Mouse (Mus musculus) layer of hippocampus, postnatal 14 days (tissue): ENCODE results near the gene Olfr1392. TPM values are rescaled to one million over a fixed set of nuclear protein-coding genes. Genes with fewer than 3 reads are reported as not detected.
"Not testable (repeated sequence)": the region's sequence is repeated elsewhere in the genome, so short reads cannot be mapped to it uniquely, and the experiment has no call there.

Source experiments
- DNase-seq, 2 experiments: peaks; one replicate each; pipeline ENCODE4 v3.0.0; 2021 to 2022; ENCODE audit warnings: low spot score in 2 of 2, mixed read lengths in 1 of 2
- total RNA-seq, 2 experiments: library from RNA; stranded (reverse); gene quantifications; 2 replicates each; pipeline ENCODE4 v1.2.3; 2021

The Olfr1392 gene
- total RNA-seq, 2 experiments from 2014 or later = not detected

GRCm38 (mm10) chr11:49304441-49304840, 19.4 kb downstream of the Olfr1392 start, which contains the start of gene Olfr10:
TSS of gene Olfr10 (plus strand) at chr11:49304741.
- no peak for DNase-seq

- DNase-seq = not testable (repeated sequence)
Measured at GRCm38 (mm10) chr11:49308547-49308946, 23.5 kb downstream of the Olfr1392 start.

DNA sequence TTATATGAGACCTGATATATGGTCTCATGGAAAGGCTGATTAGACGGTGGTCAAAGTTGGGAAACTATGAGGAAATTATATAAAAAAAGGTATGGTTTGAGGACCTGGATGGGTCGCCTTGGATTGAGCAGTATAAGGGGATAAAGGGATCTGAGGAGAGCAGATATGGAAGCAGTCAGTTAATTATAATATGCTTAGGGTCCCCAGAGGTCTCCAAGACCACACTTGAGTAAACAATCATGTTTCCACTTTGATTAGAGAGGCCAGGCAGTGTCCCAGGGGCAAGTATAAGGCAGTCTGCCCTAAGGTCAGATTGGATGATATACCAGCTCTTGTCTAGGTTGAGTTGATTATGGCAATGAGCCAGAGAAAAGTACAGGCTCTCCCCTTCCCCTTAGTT, 37.4 kb downstream of the Olfr1392 start, which contains the start of gene Olfr1391:
TSS of gene Olfr1391 (plus strand) at position 301 of the 400 bp plus-strand sequence.
- DNase-seq = no peak

DNA sequence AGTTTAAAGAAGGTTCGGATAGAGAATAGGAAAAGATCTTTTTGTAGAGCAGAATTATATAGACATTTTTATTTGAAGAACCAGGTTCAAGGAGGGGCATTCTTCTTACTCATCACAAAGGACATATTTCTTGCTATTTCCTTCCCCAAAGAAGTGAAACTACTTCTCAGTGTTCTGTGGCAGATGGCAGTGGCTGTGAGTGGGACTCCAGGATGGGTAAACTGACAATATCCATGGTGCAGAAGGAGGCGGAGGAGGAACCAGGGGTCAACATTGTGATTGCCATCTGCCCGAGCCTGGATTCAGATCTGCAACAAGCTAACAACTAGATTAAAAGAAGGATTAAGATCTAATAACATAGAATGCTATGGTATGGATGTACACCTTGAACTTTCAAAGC, 41.6 kb downstream of the Olfr1392 start:
- DNase-seq = peak in 1 of 2 experiments; percentile 8

- no peak for DNase-seq
Measured at GRCm38 (mm10) chr11:49329686-49330085, 44.6 kb downstream of the Olfr1392 start.

DNA sequence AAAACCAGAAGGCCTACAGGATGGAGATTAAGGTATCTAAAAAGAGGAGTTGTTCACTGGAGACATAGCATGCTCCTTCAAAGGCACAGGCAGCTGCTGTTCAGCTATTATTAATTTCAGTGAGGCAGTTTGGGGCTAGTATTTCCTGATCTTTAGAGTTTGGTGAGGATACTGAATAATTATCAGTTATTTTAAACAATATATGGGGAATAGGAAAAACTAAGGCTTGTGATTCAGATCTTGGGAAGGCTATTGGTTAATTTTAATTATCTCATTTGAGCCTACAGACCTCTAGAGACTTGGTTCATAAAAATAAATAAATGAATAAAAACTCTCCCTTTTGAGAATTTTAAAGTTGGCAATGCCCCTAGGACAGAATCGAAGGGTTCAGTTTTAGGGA, 49.8 kb downstream of the Olfr1392 start, which contains the start of gene Olfr1390:
TSS of gene Olfr1390 (plus strand) at position 301 of the 400 bp plus-strand sequence.
- DNase-seq = no peak

GRCm38 (mm10) chr11:49337150-49337832, 52.2 kb downstream of the Olfr1392 start:
- DNase-seq = no peak

Other genes starting within 250 kb of the Olfr1392 start
- gene 9930111J21Rik2, start 234.0 kb upstream of the Olfr1392 start, total RNA-seq = 1 to 10 TPM in 1 of 2 experiments, under 1 TPM in 1; 0.91 to 1.4 TPM
- not detected for gene Tgtp2, start 221.1 kb upstream of the Olfr1392 start, total RNA-seq
- under 1 TPM; 0.31 to 0.65 TPM for gene Ifi47, start 208.7 kb upstream of the Olfr1392 start, total RNA-seq
- not detected for gene Olfr1396, start 170.4 kb upstream of the Olfr1392 start, total RNA-seq
- not detected for gene Olfr1395, start 143.0 kb upstream of the Olfr1392 start, total RNA-seq
- not detected for gene Olfr1394, start 130.9 kb upstream of the Olfr1392 start, total RNA-seq
- under 1 TPM in 1 of 2 experiments, not detected in 1; 0.07 TPM for gene Btnl9, start 98.1 kb upstream of the Olfr1392 start, total RNA-seq
- gene Zfp62, start 82.0 kb upstream of the Olfr1392 start, total RNA-seq = 10 to 100 TPM; 28.2 to 35.5 TPM
- 10 to 100 TPM; 48.7 to 50.9 TPM for gene Mgat1, start 41.1 kb upstream of the Olfr1392 start, total RNA-seq
- under 1 TPM; 0.14 to 0.26 TPM for gene Olfr1393, start 7.0 kb upstream of the Olfr1392 start, total RNA-seq
- not detected for gene Olfr10, start 19.5 kb downstream of the Olfr1392 start, total RNA-seq
- gene Olfr1391, start 37.5 kb downstream of the Olfr1392 start, total RNA-seq = not detected
- not detected for gene Olfr1390, start 49.9 kb downstream of the Olfr1392 start, total RNA-seq
- not detected for gene Olfr1389, start 137.8 kb downstream of the Olfr1392 start, total RNA-seq
- gene Olfr1388, start 151.3 kb downstream of the Olfr1392 start, total RNA-seq = under 1 TPM; 0.28 to 0.33 TPM
- not detected for gene Olfr1387, start 170.1 kb downstream of the Olfr1392 start, total RNA-seq
- not detected for gene Olfr1386, start 179.8 kb downstream of the Olfr1392 start, total RNA-seq
- under 1 TPM; 0.12 to 0.14 TPM for gene Olfr1385, start 203.8 kb downstream of the Olfr1392 start, total RNA-seq
- not detected for gene Olfr1384, start 221.4 kb downstream of the Olfr1392 start, total RNA-seq
- under 1 TPM in 1 of 2 experiments, not detected in 1; 0.50 TPM for gene Olfr1383, start 234.4 kb downstream of the Olfr1392 start, total RNA-seq
- gene Olfr1382, start 243.0 kb downstream of the Olfr1392 start, total RNA-seq = not detected